Mouse (Mus musculus): ENCODE results near the gene Nt5dc1. TPM values are rescaled to one million over a fixed set of nuclear protein-coding genes. Genes with fewer than 3 reads are reported as not detected.

Gene Nt5dc1
- polyA plus RNA-seq, 1 experiment from 2014 or later = 17.5 TPM

- ATAC-seq (no peak), DNase-seq (ENCODE audit: low read depth, low spot score) (no peak)
- no peak for TF ChIP-seq CTCF (IDR thresholded peaks at IDR 0.05)
- ChIA-PET CTCF (interaction anchor here (0.9 kb wide), 1 partner anchor 11 kb away, joined by 3 read pairs; no protein-coding TSS in a partner anchor), POLR2A (no interaction called here)
- in situ Hi-C loops (cut with MboI; ENCODE audit: low pct_unique_long_range_greater_than_20kb) = no loop called here
- no peaks in the 10 kb centered on the region for H3K27me3 ChIP-seq
Measured at GRCm38 (mm10) chr10:34373332-34373731, 45.0 kb downstream of the Nt5dc1 start.

- in situ Hi-C loops (cut with MboI; ENCODE audit: low pct_unique_long_range_greater_than_20kb) = no loop called here
- CTCF ChIA-PET = interaction anchor here (0.8 to 2.9 kb wide), 4 partner anchors 11 to 31 kb away, joined by 3 to 8 read pairs (median 4); no protein-coding TSS in a partner anchor
- ATAC-seq (no peak), DNase-seq (ENCODE audit: low read depth, low spot score) (no peak)
- POLR2A ChIA-PET = no interaction called here
- H3K27me3 ChIP-seq = no peaks in the 10 kb centered on the region
- peak; percentile 60 for TF ChIP-seq CTCF (IDR thresholded peaks at IDR 0.05)
Measured at GRCm38 (mm10) chr10:34368138-34368537, 50.2 kb downstream of the Nt5dc1 start.

GRCm38 (mm10) chr10:34363756-34364155 lies 54.6 kb downstream of the Nt5dc1 start:
- H3K27me3 ChIP-seq = no peaks in the 10 kb centered on the region
- ChIA-PET CTCF (no interaction called here), POLR2A (no interaction called here)
- ATAC-seq (no peak), DNase-seq (ENCODE audit: low read depth, low spot score) (no peak)
- no peak for TF ChIP-seq CTCF (IDR thresholded peaks at IDR 0.05)
- in situ Hi-C loops (cut with MboI; ENCODE audit: low pct_unique_long_range_greater_than_20kb) = no loop called here

GRCm38 (mm10) chr10:34358263-34358662 lies 60.1 kb downstream of the Nt5dc1 start:
- TF ChIP-seq CTCF (IDR thresholded peaks at IDR 0.05) = no peak
- no peak for ATAC-seq
- no peak for DNase-seq (ENCODE audit: low read depth, low spot score)
- in situ Hi-C loops (cut with MboI; ENCODE audit: low pct_unique_long_range_greater_than_20kb) = no loop called here
- ChIA-PET POLR2A (no interaction called here), CTCF (no interaction called here)
- H3K27me3 ChIP-seq = no peaks in the 10 kb centered on the region

GRCm38 (mm10) chr10:34352166-34352565 lies 66.2 kb downstream of the Nt5dc1 start:
- ATAC-seq (peak; percentile 31), DNase-seq (ENCODE audit: low read depth, low spot score) (no peak)
- POLR2A ChIA-PET = interaction anchor here (1.1 kb wide), 1 partner anchor 173 kb away, joined by 3 read pairs; no protein-coding TSS in a partner anchor
- in situ Hi-C loops (cut with MboI; ENCODE audit: low pct_unique_long_range_greater_than_20kb) = no loop called here
- CTCF ChIA-PET = interaction anchor here (0.8 to 1.6 kb wide), 4 partner anchors 9 to 26 kb away, joined by 3 to 7 read pairs (median 3); no protein-coding TSS in a partner anchor
- no peaks in the 10 kb centered on the region for H3K27me3 ChIP-seq
- TF ChIP-seq CTCF (IDR thresholded peaks at IDR 0.05) = no peak

- no peak for DNase-seq (ENCODE audit: low read depth, low spot score)
Measured at GRCm38 (mm10) chr10:34341886-34342285, 76.5 kb downstream of the Nt5dc1 start.

GRCm38 (mm10) chr10:34341014-34341413 lies 77.3 kb downstream of the Nt5dc1 start:
- ChIA-PET POLR2A (no interaction called here), CTCF (interaction anchor here (1.6 kb wide), 1 partner anchor 11 kb away, joined by 3 read pairs; no protein-coding TSS in a partner anchor)
- no peak for DNase-seq (ENCODE audit: low read depth, low spot score)
- no peak for ATAC-seq
- no peak for TF ChIP-seq CTCF (IDR thresholded peaks at IDR 0.05)
- no peaks in the 10 kb centered on the region for H3K27me3 ChIP-seq
- in situ Hi-C loops (cut with MboI; ENCODE audit: low pct_unique_long_range_greater_than_20kb) = no loop called here

More at GRCm38 (mm10) chr10:34341886-34342285, 76.5 kb downstream of the Nt5dc1 start:
- no peak for TF ChIP-seq CTCF (IDR thresholded peaks at IDR 0.05)
- no peaks in the 10 kb centered on the region for H3K27me3 ChIP-seq
- in situ Hi-C loops (cut with MboI; ENCODE audit: low pct_unique_long_range_greater_than_20kb) = no loop called here
- ChIA-PET POLR2A (no interaction called here), CTCF (no interaction called here)
- ATAC-seq = no peak

- CTCF ChIA-PET = interaction anchor here (0.9 to 2.1 kb wide), 10 partner anchors 10 to 341 kb away, joined by 3 to 5 read pairs (median 4); partner anchors contain the start of gene Tspyl4
- POLR2A ChIA-PET = no interaction called here
- in situ Hi-C loops (cut with MboI; ENCODE audit: low pct_unique_long_range_greater_than_20kb) = loop anchor here (10.0 kb wide), 1 partner anchor 294 kb away; the partner anchor contains the start of gene Trappc3l
- TF ChIP-seq CTCF (IDR thresholded peaks at IDR 0.05) = peak; percentile 74
- DNase-seq (ENCODE audit: low read depth, low spot score) (no peak), ATAC-seq (peak; percentile 88)
- H3K27me3 ChIP-seq = no peaks in the 10 kb centered on the region
Measured at GRCm38 (mm10) chr10:34328310-34328709, 90.0 kb downstream of the Nt5dc1 start.

- DNase-seq (ENCODE audit: low read depth, low spot score) (no peak), ATAC-seq (no peak)
- H3K27me3 ChIP-seq = no peaks in the 10 kb centered on the region
- in situ Hi-C loops (cut with MboI; ENCODE audit: low pct_unique_long_range_greater_than_20kb) = loop anchor here (10.0 kb wide), 1 partner anchor 292 kb away; the partner anchor contains the start of gene Trappc3l
- ChIA-PET POLR2A (no interaction called here), CTCF (interaction anchor here (1.0 to 2.1 kb wide), 5 partner anchors 9 to 337 kb away, joined by 3 to 5 read pairs (median 4); partner anchors contain the start of gene Tspyl4)
- TF ChIP-seq CTCF (IDR thresholded peaks at IDR 0.05) = no peak
Measured at GRCm38 (mm10) chr10:34327144-34327543, 91.2 kb downstream of the Nt5dc1 start.

GRCm38 (mm10) chr10:34326701-34327100 lies 91.7 kb downstream of the Nt5dc1 start:
- TF ChIP-seq CTCF (IDR thresholded peaks at IDR 0.05) = peak; percentile 52
- ATAC-seq (peak; percentile 51), DNase-seq (ENCODE audit: low read depth, low spot score) (no peak)

GRCm38 (mm10) chr10:34320809-34321208 lies 97.5 kb downstream of the Nt5dc1 start:
- in situ Hi-C loops (cut with MboI; ENCODE audit: low pct_unique_long_range_greater_than_20kb) = loop anchor here (10.0 kb wide), 1 partner anchor 286 kb away; the partner anchor contains the start of gene Trappc3l
- TF ChIP-seq CTCF (IDR thresholded peaks at IDR 0.05) = no peak
- H3K27me3 ChIP-seq = no peaks in the 10 kb centered on the region
- ATAC-seq (no peak), DNase-seq (ENCODE audit: low read depth, low spot score) (no peak)
- ChIA-PET CTCF (interaction anchor here (0.7 to 1.3 kb wide), 2 partner anchors 9 to 20 kb away, joined by 3 read pairs; no protein-coding TSS in a partner anchor), POLR2A (no interaction called here)

More at GRCm38 (mm10) chr10:34326701-34327100, 91.7 kb downstream of the Nt5dc1 start:
- in situ Hi-C loops (cut with MboI; ENCODE audit: low pct_unique_long_range_greater_than_20kb) = loop anchor here (10.0 kb wide), 1 partner anchor 292 kb away; the partner anchor contains the start of gene Trappc3l
- no peaks in the 10 kb centered on the region for H3K27me3 ChIP-seq
- ChIA-PET POLR2A (no interaction called here), CTCF (interaction anchor here (0.7 to 2.1 kb wide), 5 partner anchors 10 to 260 kb away, joined by 3 to 5 read pairs (median 3); partner anchors contain the start of gene Tspyl4)

Data from Patski (cell line).